Mouse (Mus musculus): ENCODE data around the gene Fgfr2.

GRCm38 (mm10) chr7:131975867-131976266 is 1147.3 kb downstream of the Fgfr2 start:
- no peak for TF ChIP-seq CTCF (conservative IDR thresholded peaks at IDR 0.05; ENCODE audit: insufficient read depth, insufficient read length, low read depth, low read length)
- TF ChIP-seq POLR2A (IDR thresholded peaks at IDR 0.05; ENCODE audit: low read depth, low read length): no peak

Measured in kidney, adult 2 months (tissue).